Mouse (Mus musculus) embryonic facial prominence, embryonic 12.5 days (tissue): Measurements from ENCODE around the gene Gls. TPM values are rescaled to one million over a fixed set of nuclear protein-coding genes. Genes with fewer than 3 reads are reported as not detected.

ENCODE experiments used
- ATAC-seq: fragments of 200-750 bp; cut with Nextera tagmentation; 2 replicates; pipeline ENCODE4 v1.8.0; 2017; ENCODE audit not compliant: insufficient number of reproducible peaks, insufficient read depth, low FRiP score, low TSS enrichment
- H3K27ac ChIP-seq: fragments of 300-500 bp; sonication (generic); 2 replicates; pipeline ENCODE4 v1.5.1; 2016; ENCODE audit warnings: mild to moderate bottlenecking
- H3K27me3 ChIP-seq: fragments of 300-500 bp; sonication (generic); 2 replicates; pipeline ENCODE4 v1.6.1; 2016; ENCODE audit warnings: mild to moderate bottlenecking, moderate library complexity
- H3K36me3 ChIP-seq: fragments of 300-500 bp; sonication (generic); 2 replicates; pipeline ENCODE4 v1.6.1; 2016; ENCODE audit warnings: mild to moderate bottlenecking
- H3K4me1 ChIP-seq: fragments of 300-500 bp; sonication (generic); 2 replicates; pipeline ENCODE4 v1.6.1; 2016
- H3K4me2 ChIP-seq: fragments of 300-500 bp; sonication (generic); replicated peaks from 2 replicates; pipeline ENCODE4 v1.6.1; 2016; ENCODE audit warnings: mild to moderate bottlenecking, moderate library complexity
- H3K4me3 ChIP-seq: fragments of 300-500 bp; sonication (generic); 2 replicates; pipeline ENCODE4 v1.5.1; 2016; ENCODE audit warnings: mild to moderate bottlenecking
- H3K9ac ChIP-seq: fragments of 300-500 bp; sonication (generic); 2 replicates; pipeline ENCODE4 v1.6.1; 2016; ENCODE audit warnings: mild to moderate bottlenecking, moderate library complexity
- H3K9me3 ChIP-seq: fragments of 300-500 bp; sonication (generic); 2 replicates; pipeline ENCODE4 v1.6.1; 2016; ENCODE audit warnings: mild to moderate bottlenecking, moderate library complexity
- WGBS: fragments of 180-500 bp; shearing (Covaris S2); methylation state at CpG from one replicate; pipeline ENCODE4 v1.1.7; 2016; 5-methylcytosine and 5-hydroxymethylcytosine counted together
- polyA plus RNA-seq: library from polyadenylated mRNA; unstranded; fragments of >200 nt; fragmentation: Nextera tagmentation; extraction: Ambion mirVana; gene quantifications from 2 replicates; pipeline ENCODE4 v1.2.1, GENCODE M21; 2016

Gene Gls
- polyA plus RNA-seq, 1 experiment from 2014 or later = 31.7 TPM

DNA sequence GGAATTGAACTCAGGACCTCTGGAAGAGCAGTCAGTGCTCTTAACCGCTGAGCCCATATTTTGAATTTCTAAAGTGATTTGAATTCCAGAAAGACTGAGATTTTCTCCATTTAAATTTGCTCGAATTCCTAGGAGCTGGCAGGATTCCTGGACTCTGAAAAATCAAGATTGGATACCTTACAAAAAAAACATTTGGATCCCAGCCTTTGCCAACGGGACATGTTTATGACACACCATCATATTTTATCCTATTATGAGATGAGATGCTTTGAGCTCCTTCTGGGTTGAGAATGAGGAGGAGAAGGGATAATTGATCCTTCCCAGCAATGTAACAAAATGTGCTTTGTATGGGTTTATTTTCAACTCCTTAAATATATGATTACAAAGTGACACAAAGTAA lies 31.3 kb upstream of the Gls start:
- H3K4me3 ChIP-seq = no peak overlapping the region
- H3K4me2 ChIP-seq = no peak overlapping the region
- no peaks in the 10 kb centered on the region for H3K27me3 ChIP-seq
- H3K27ac ChIP-seq = no peak overlapping the region
- H3K36me3 ChIP-seq = no peaks in the 10 kb centered on the region
- no peak overlapping the region for H3K9ac ChIP-seq
- WGBS = 63% methylated on average over 3 of the region's 3 CpGs
- peaks cover 2% of the 10 kb centered on the region; the same call in 1 of the 2 replicates for H3K4me1 ChIP-seq
- H3K9me3 ChIP-seq = no peaks in the 10 kb centered on the region
- no peak for ATAC-seq

- Histone ChIP-seq H3K9me3 (no peaks in the 10 kb centered on the region), H3K9ac (no peak overlapping the region), H3K4me3 (no peak overlapping the region), H3K36me3 (no peaks in the 10 kb centered on the region), H3K4me2 (no peak overlapping the region), H3K4me1 (peaks cover 3% of the 10 kb centered on the region; the same call in 1 of the 2 replicates), H3K27ac (no peak overlapping the region), H3K27me3 (no peaks in the 10 kb centered on the region)
- ATAC-seq = no peak
- 98% methylated on average over 4 of the region's 4 CpGs for WGBS
These were observed 27.5 kb upstream of the Gls start for GRCm38 (mm10) chr1:52260354-52261090.

DNA sequence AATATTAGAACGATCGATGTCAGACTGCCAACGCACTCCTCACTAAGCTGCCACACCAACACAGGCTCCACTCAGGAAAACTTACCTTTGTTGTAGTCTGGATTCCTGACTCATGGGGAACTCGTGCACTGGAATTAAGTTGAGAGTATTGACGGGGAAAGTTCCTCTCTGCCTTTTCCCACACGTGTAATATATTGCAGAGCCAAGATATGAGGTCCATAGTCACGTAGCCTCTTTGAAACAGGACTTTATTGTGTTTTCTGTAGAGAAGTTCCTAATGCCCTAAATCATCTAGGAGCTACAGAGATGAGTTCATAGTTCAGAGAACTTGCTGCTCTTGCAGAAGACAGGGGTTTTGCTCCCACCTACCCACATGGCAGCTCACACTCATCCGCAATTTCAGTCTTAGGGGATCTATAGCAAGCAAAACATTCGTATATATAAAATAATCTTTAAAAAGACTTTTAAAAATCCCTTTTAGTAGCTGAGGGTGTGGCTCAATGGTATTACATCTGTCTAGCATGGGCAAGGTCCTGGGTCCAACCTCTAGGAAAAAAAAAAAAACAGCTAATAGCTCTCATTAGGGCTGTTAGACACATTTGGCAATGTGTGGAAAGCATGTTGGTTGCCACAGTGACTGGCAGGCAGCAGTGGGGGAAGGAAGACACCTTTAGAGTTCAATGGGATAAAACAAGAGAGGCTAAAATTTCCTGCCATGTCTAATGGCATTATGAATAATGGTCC lies 25.1 kb upstream of the Gls start:
- no peaks in the 10 kb centered on the region for H3K36me3 ChIP-seq
- H3K9me3 ChIP-seq = no peaks in the 10 kb centered on the region
- no peak overlapping the region for H3K4me3 ChIP-seq
- no peaks in the 10 kb centered on the region for H3K27me3 ChIP-seq
- no peak overlapping the region for H3K9ac ChIP-seq
- WGBS = 86% methylated on average over 9 of the region's 9 CpGs
- H3K4me1 ChIP-seq = peaks cover 3% of the 10 kb centered on the region; the same call in 1 of the 2 replicates
- ATAC-seq = no peak
- no peak overlapping the region for H3K27ac ChIP-seq
- H3K4me2 ChIP-seq = no peak overlapping the region

GRCm38 (mm10) chr1:52256916-52257315 lies 23.9 kb upstream of the Gls start:
- no peak overlapping the region for H3K27ac ChIP-seq
- H3K27me3 ChIP-seq = no peaks in the 10 kb centered on the region
- no peak overlapping the region for H3K9ac ChIP-seq
- H3K9me3 ChIP-seq = no peaks in the 10 kb centered on the region
- no peak overlapping the region for H3K4me3 ChIP-seq
- no peaks in the 10 kb centered on the region for H3K36me3 ChIP-seq
- H3K4me2 ChIP-seq = no peak overlapping the region
- 84% methylated on average over 4 of the region's 4 CpGs for WGBS
- H3K4me1 ChIP-seq = peaks cover 3% of the 10 kb centered on the region; the same call in 1 of the 2 replicates
- ATAC-seq = no peak

GRCm38 (mm10) chr1:52256194-52256593 lies 23.2 kb upstream of the Gls start:
- no peak overlapping the region for H3K4me3 ChIP-seq
- no peak overlapping the region for H3K4me2 ChIP-seq
- H3K27me3 ChIP-seq = no peaks in the 10 kb centered on the region
- WGBS = 85% methylated on average over 4 of the region's 4 CpGs
- no peak overlapping the region for H3K27ac ChIP-seq
- H3K36me3 ChIP-seq = no peaks in the 10 kb centered on the region
- no peak overlapping the region for H3K9ac ChIP-seq
- no peak for ATAC-seq
- no peaks in the 10 kb centered on the region for H3K9me3 ChIP-seq
- H3K4me1 ChIP-seq = peaks cover 3% of the 10 kb centered on the region; the same call in 1 of the 2 replicates

DNA sequence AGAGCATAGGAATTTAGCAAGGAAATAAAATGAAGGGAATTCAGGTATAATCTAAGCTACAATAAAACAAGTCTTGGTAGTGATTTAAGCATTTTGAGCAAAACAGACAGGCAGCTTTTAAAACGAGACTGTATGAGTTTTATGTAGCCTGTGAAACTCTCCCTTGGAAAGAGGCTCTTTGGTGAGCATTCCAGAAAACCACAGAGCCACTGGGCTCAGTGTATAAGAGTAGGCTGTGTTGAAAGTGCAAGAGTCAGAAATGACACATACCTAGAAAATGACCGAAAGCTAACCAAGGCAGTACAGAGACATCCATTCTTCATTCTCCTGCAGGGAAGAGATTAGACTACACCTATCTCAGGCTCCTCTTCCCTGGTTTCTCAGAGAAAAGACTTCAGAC lies 21.4 kb upstream of the Gls start:
- H3K36me3 ChIP-seq = no peaks in the 10 kb centered on the region
- H3K9ac ChIP-seq = no peak overlapping the region
- no peaks in the 10 kb centered on the region for H3K9me3 ChIP-seq
- H3K27ac ChIP-seq = no peak overlapping the region
- H3K4me1 ChIP-seq = peaks cover 3% of the 10 kb centered on the region; the same call in 1 of the 2 replicates
- WGBS = 73% methylated on average over 2 of the region's 2 CpGs
- no peaks in the 10 kb centered on the region for H3K27me3 ChIP-seq
- no peak for ATAC-seq
- no peak overlapping the region for H3K4me2 ChIP-seq
- H3K4me3 ChIP-seq = no peak overlapping the region

- Histone ChIP-seq H3K4me2 (no peak overlapping the region), H3K4me3 (no peak overlapping the region), H3K4me1 (no peaks in the 10 kb centered on the region), H3K36me3 (no peaks in the 10 kb centered on the region), H3K27me3 (no peaks in the 10 kb centered on the region), H3K27ac (no peak overlapping the region), H3K9ac (no peak overlapping the region), H3K9me3 (no peaks in the 10 kb centered on the region)
- ATAC-seq = no peak
- 64% methylated on average over 6 of the region's 6 CpGs for WGBS
These were observed 20.4 kb upstream of the Gls start for GRCm38 (mm10) chr1:52253386-52253785.

- Histone ChIP-seq H3K4me1 (no peaks in the 10 kb centered on the region), H3K27ac (no peak overlapping the region), H3K4me3 (no peak overlapping the region), H3K4me2 (no peak overlapping the region), H3K9ac (no peak overlapping the region), H3K36me3 (no peaks in the 10 kb centered on the region), H3K27me3 (no peaks in the 10 kb centered on the region), H3K9me3 (no peaks in the 10 kb centered on the region)
- no peak for ATAC-seq
- 59% methylated on average over 2 of the region's 2 CpGs for WGBS
These were observed 19.4 kb upstream of the Gls start for GRCm38 (mm10) chr1:52252447-52252846.

GRCm38 (mm10) chr1:52251038-52251735 lies 18.2 kb upstream of the Gls start:
- 69% methylated on average over 7 of the region's 7 CpGs for WGBS
- Histone ChIP-seq H3K36me3 (no peaks in the 10 kb centered on the region), H3K4me2 (no peak overlapping the region), H3K4me3 (no peak overlapping the region), H3K4me1 (no peaks in the 10 kb centered on the region), H3K27me3 (no peaks in the 10 kb centered on the region), H3K27ac (no peak overlapping the region), H3K9me3 (no peaks in the 10 kb centered on the region), H3K9ac (no peak overlapping the region)
- ATAC-seq = no peak

- ATAC-seq = no peak
- Histone ChIP-seq H3K9ac (no peak overlapping the region), H3K27ac (no peak overlapping the region), H3K27me3 (no peaks in the 10 kb centered on the region), H3K4me2 (no peak overlapping the region), H3K9me3 (no peaks in the 10 kb centered on the region), H3K4me3 (no peak overlapping the region), H3K4me1 (no peaks in the 10 kb centered on the region), H3K36me3 (no peaks in the 10 kb centered on the region)
- 89% methylated on average over 3 of the region's 3 CpGs for WGBS
These were observed 16.0 kb upstream of the Gls start for GRCm38 (mm10) chr1:52248899-52249556.

GRCm38 (mm10) chr1:52242270-52242669 lies 9.2 kb upstream of the Gls start:
- no peaks in the 10 kb centered on the region for H3K36me3 ChIP-seq
- no peaks in the 10 kb centered on the region for H3K9me3 ChIP-seq
- H3K4me1 ChIP-seq = no peaks in the 10 kb centered on the region
- H3K9ac ChIP-seq = no peak overlapping the region
- ATAC-seq = no peak
- no peaks in the 10 kb centered on the region for H3K27me3 ChIP-seq
- no peak overlapping the region for H3K27ac ChIP-seq
- 41% methylated on average over 3 of the region's 3 CpGs for WGBS
- H3K4me3 ChIP-seq = no peak overlapping the region
- H3K4me2 ChIP-seq = no peak overlapping the region
